Mouse (Mus musculus): ENCODE data around the gene Dctn5.
"Not testable (repeated sequence)": the region's sequence is repeated elsewhere in the genome, so short reads cannot be mapped to it uniquely, and the experiment has no call there.

The Dctn5 gene

GRCm38 (mm10) chr7:122132497-122133337, at the start of gene Dctn5, which contains the start of gene Palb2:
Gene Dctn5, plus strand, starts transcription at chr7:122133041.
Gene Palb2, minus strand, starts transcription at chr7:122132985.
- DNase-seq (ENCODE audit: low spot score in 2 of 2): peak; percentile 91 to 98

- DNase-seq (ENCODE audit: low spot score in 2 of 2): no peak
Measured at GRCm38 (mm10) chr7:122087195-122087982, 45.5 kb upstream of the Dctn5 start.

- DNase-seq (ENCODE audit: low spot score in 2 of 2): no peak
Measured at GRCm38 (mm10) chr7:122094564-122095330, 38.1 kb upstream of the Dctn5 start.

GRCm38 (mm10) chr7:122098009-122098408, 34.8 kb upstream of the Dctn5 start:
- DNase-seq (ENCODE audit: low spot score in 2 of 2): no peak

- DNase-seq (ENCODE audit: low spot score in 2 of 2): peak in 1 of 2 experiments; percentile 30
Measured at GRCm38 (mm10) chr7:122099222-122099621, 33.6 kb upstream of the Dctn5 start.

- not testable (repeated sequence) for DNase-seq (ENCODE audit: low spot score in 2 of 2)
Measured at GRCm38 (mm10) chr7:122101014-122101746, 31.7 kb upstream of the Dctn5 start.

GRCm38 (mm10) chr7:122101747-122102244, 31.0 kb upstream of the Dctn5 start, which contains the start of gene Ndufab1:
Gene Ndufab1, minus strand, starts transcription at chr7:122101886.
- DNase-seq (ENCODE audit: low spot score in 2 of 2): peak; percentile 66 to 85

GRCm38 (mm10) chr7:122108206-122108605, 24.6 kb upstream of the Dctn5 start:
- DNase-seq (ENCODE audit: low spot score in 2 of 2): no peak

GRCm38 (mm10) chr7:122123518-122123917, 9.3 kb upstream of the Dctn5 start:
- DNase-seq (ENCODE audit: low spot score in 2 of 2): no peak

- no peak for DNase-seq (ENCODE audit: low spot score in 2 of 2)
Measured at GRCm38 (mm10) chr7:122125636-122126035, 7.2 kb upstream of the Dctn5 start.

GRCm38 (mm10) chr7:122126946-122127345, 5.9 kb upstream of the Dctn5 start:
- DNase-seq (ENCODE audit: low spot score in 2 of 2): no peak

GRCm38 (mm10) chr7:122131834-122132233, 1.0 kb upstream of the Dctn5 start:
- DNase-seq (ENCODE audit: low spot score in 2 of 2): no peak

GRCm38 (mm10) chr7:122133338-122133625, 441 bp downstream of the Dctn5 start:
- DNase-seq (ENCODE audit: low spot score in 2 of 2): no peak

- DNase-seq (ENCODE audit: low spot score in 2 of 2): no peak
Measured at GRCm38 (mm10) chr7:122135070-122135469, 2.2 kb downstream of the Dctn5 start.

- no peak for DNase-seq (ENCODE audit: low spot score in 2 of 2)
Measured at GRCm38 (mm10) chr7:122137071-122137470, 4.2 kb downstream of the Dctn5 start.

GRCm38 (mm10) chr7:122138190-122138589, 5.3 kb downstream of the Dctn5 start:
- no peak for DNase-seq (ENCODE audit: low spot score in 2 of 2)

- no peak for DNase-seq (ENCODE audit: low spot score in 2 of 2)
Measured at GRCm38 (mm10) chr7:122140991-122141390, 8.2 kb downstream of the Dctn5 start.

- DNase-seq (ENCODE audit: low spot score in 2 of 2): no peak
Measured at GRCm38 (mm10) chr7:122152473-122152872, 19.6 kb downstream of the Dctn5 start.

GRCm38 (mm10) chr7:122158488-122158887, 25.6 kb downstream of the Dctn5 start:
- DNase-seq (ENCODE audit: low spot score in 2 of 2): no peak

GRCm38 (mm10) chr7:122158915-122159902, 26.4 kb downstream of the Dctn5 start, which contains the start of gene Plk1:
Gene Plk1, plus strand, starts transcription at chr7:122159439.
- DNase-seq (ENCODE audit: low spot score in 2 of 2): peak; percentile 33 to 77
